Mouse (Mus musculus): ENCODE data around the gene Naif1.

DNA sequence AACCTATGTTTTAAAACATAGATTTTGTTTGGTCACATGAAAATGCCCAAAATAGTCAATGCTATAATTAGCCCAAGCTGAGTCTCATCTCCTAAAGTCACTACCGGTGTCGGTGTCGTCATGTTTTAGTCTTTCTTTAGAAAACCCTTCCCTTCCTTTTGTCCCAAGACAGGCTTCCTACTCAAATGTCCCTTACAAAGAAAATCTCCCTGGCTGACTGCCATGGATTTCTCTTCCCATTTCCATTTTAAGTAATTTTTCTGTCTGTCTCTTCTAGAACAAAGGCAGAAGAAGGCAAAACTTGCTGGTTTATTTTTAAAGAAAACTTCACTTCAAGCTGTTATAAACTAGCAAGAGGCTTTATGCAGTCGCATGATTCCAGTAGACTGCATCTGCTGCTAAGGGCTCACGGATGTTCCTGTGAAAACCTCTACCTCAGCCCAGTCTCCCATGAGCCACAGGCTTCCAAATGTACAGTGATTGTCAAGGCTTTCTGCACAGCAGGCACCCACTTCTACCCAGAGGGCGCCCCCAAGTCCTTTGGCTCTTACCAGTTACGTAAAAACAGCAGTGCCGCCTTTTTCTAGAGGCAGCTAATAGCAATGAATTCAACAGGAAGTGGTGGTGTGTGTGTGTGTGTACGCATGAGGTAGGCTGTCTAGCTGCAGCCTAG lies 2.9 kb upstream of the Naif1 start:
- TF ChIP-seq CEBPB (IDR thresholded peaks at IDR 0.05; ENCODE audit: low read depth), result no peak
- TF ChIP-seq CTCF (IDR thresholded peaks at IDR 0.05; ENCODE audit: control insufficient read depth, insufficient read depth, insufficient read length), result no peak
- no peak for TF ChIP-seq USF1 (IDR thresholded peaks at IDR 0.05; ENCODE audit: low read depth)
- TF ChIP-seq MAX (IDR thresholded peaks at IDR 0.05), result no peak
- no peak for TF ChIP-seq MYOD1 (IDR thresholded peaks at IDR 0.05; ENCODE audit: control insufficient read depth, insufficient read length, low read depth)
- no peak for TF ChIP-seq MYOG (IDR thresholded peaks at IDR 0.05; ENCODE audit: control insufficient read depth, extremely low read depth, insufficient read length)
- no peak for TF ChIP-seq FOSL1 (IDR thresholded peaks at IDR 0.05; ENCODE audit: insufficient read depth, low read length, poor library complexity, severe bottlenecking)
